Mouse (Mus musculus) midbrain, embryonic 16.5 days (tissue): ENCODE measurements around the gene Gpr137. TPM values are rescaled to one million over a fixed set of nuclear protein-coding genes. Genes with fewer than 3 reads are reported as not detected.
"Not testable (repeated sequence)": the region's sequence is repeated elsewhere in the genome, so short reads cannot be mapped to it uniquely, and the experiment has no call there.

Experiments
- ATAC-seq: fragments of 200-750 bp; cut with Nextera tagmentation; 2 replicates; pipeline ENCODE4 v1.8.0; 2017; ENCODE audit warnings: moderate TSS enrichment
- H3K27ac ChIP-seq: fragments of 300-500 bp; sonication (generic); 2 replicates; pipeline ENCODE4 v1.5.1; 2014; ENCODE audit warnings: mild to moderate bottlenecking, low read length, mixed read lengths
- H3K27me3 ChIP-seq: fragments of 300-500 bp; sonication (generic); 2 replicates; pipeline ENCODE4 v1.6.1; 2014; ENCODE audit warnings: low read depth, low read length, mixed read lengths; ENCODE audit not compliant: control insufficient read depth, insufficient read depth
- H3K36me3 ChIP-seq: fragments of 300-500 bp; sonication (generic); 2 replicates; pipeline ENCODE4 v1.6.1; 2014; ENCODE audit warnings: mild to moderate bottlenecking, low read length, moderate library complexity, mixed read lengths; ENCODE audit not compliant: control insufficient read depth, insufficient read depth
- H3K4me1 ChIP-seq: fragments of 300-500 bp; sonication (generic); 2 replicates; pipeline ENCODE4 v1.6.1; 2014; ENCODE audit warnings: mild to moderate bottlenecking, low read length, mixed read lengths; ENCODE audit not compliant: control insufficient read depth, insufficient read depth
- H3K4me2 ChIP-seq: fragments of 300-500 bp; sonication (generic); 2 replicates; pipeline ENCODE4 v1.6.1; 2014; ENCODE audit warnings: mild to moderate bottlenecking, low read length, mixed read lengths
- H3K4me3 ChIP-seq: fragments of 300-500 bp; sonication (generic); 2 replicates; pipeline ENCODE4 v1.5.1; 2014; ENCODE audit warnings: low read depth, mild to moderate bottlenecking, low read length, moderate library complexity, mixed read lengths
- H3K9ac ChIP-seq: fragments of 300-500 bp; sonication (generic); 2 replicates; pipeline ENCODE4 v1.6.1; 2014; ENCODE audit warnings: low read depth, low read length, mixed read lengths
- H3K9me3 ChIP-seq: fragments of 300-500 bp; sonication (generic); replicated peaks from 2 replicates; pipeline ENCODE4 v1.6.1; 2014; ENCODE audit warnings: mild to moderate bottlenecking, low read length, mixed read lengths; ENCODE audit not compliant: control insufficient read depth, poor library complexity, severe bottlenecking
- WGBS: fragments of 180-500 bp; shearing (Covaris S2); extraction: QIAGEN DNeasy Blood & Tissue Kit; methylation state at CpG from one replicate; pipeline ENCODE4 v1.1.7; 2014; 5-methylcytosine and 5-hydroxymethylcytosine counted together
- polyA plus RNA-seq: library from polyadenylated mRNA; unstranded; fragments of >200 nt; fragmentation: Nextera tagmentation; extraction: Ambion mirVana; gene quantifications from 2 replicates; pipeline ENCODE4 v1.2.1, GENCODE M21; 2015

The Gpr137 gene
- polyA plus RNA-seq, 1 experiment from 2014 or later, result 69.7 TPM

DNA sequence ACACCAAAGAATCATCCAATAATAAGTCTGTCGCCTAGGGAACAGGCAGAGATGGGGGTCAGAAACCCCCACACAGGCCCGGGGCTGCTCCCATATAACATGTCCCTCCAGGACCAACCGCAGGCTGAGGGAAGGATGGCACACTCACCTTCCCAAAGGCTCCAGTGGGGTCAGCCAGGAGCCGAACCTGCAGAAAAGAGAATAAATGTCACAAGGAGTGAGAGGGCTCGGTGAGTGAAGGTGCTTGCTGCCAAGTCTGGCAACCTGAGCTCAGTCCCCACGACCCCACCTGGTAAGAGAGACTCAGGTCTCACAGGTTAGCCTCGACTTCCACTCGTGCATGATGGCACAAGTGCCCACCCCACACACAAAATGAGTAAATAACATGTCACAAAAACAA, 35.2 kb downstream of the Gpr137 start:
- Histone ChIP-seq H3K4me2 (no peak overlapping the region), H3K27ac (no peak overlapping the region), H3K9me3 (no peaks in the 10 kb centered on the region), H3K36me3 (peaks cover 26% of the 10 kb centered on the region), H3K4me1 (peaks cover 23% of the 10 kb centered on the region), H3K9ac (no peak overlapping the region), H3K4me3 (no peak overlapping the region), H3K27me3 (no peaks in the 10 kb centered on the region)
- WGBS, result 95% methylated on average over 8 of the region's 8 CpGs
- ATAC-seq, result no peak

DNA sequence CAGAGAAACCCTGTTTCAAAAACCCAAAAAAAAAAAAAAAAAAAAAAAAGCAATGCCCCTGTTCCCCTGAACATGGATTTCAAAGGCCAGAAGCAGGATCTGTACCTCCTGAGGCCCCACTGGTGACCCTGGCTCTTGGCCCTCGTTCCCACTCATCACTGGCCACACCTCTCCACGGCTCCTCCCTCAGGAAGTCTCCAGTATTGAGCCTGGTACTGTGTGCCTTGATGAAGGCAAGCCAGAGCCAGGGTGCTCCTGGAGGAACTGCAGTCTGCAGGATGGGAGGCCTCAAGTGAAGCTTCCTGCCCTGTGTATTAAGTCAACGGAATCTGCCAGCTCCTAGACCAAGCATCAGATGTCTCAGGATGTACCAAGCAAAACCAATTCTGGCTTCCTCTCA, 36.1 kb downstream of the Gpr137 start:
- WGBS, result 84% methylated on average over 3 of the region's 3 CpGs
- ATAC-seq, result no peak

DNA sequence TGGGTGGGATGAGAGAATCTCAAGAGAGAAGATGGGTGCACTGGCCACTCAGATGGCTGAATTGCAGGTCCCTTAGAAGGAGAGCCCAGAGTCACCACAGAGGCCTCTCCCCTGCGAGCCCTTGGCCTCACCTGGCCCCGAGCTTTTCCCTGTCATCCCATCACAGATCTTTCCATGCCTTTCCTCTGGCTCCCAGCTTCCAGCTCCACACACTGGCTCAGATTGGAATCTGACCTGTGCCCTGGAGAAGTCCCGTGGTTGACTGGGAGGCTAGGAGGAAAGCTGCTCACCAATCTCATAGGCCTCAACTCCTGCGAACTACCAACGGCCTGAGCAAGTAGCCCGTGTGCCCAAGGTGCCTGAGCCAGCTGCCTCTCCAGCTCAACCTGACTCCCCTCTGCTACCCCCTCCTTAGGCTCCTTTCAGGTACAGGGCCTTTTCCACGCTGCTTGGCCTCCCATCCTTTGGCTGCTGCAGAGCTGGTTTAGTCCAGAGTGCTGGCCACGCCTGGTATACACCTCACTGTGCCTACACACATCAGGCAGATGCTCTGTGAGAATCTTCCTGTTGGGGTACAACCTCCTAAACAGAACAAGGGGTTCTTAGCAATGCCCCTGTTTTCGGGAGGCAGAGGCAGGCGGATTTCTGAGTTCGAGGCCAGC, 36.7 kb downstream of the Gpr137 start:
- Histone ChIP-seq H3K36me3 (peaks cover 18% of the 10 kb centered on the region), H3K4me1 (peaks cover 15% of the 10 kb centered on the region), H3K27me3 (no peaks in the 10 kb centered on the region), H3K4me2 (no peak overlapping the region), H3K9ac (no peak overlapping the region), H3K9me3 (no peaks in the 10 kb centered on the region), H3K27ac (no peak overlapping the region), H3K4me3 (no peak overlapping the region)
- WGBS, result 95% methylated on average over 11 of the region's 11 CpGs
- no peak for ATAC-seq

More for the DNA sequence above, 36.1 kb downstream of the Gpr137 start:
- H3K4me3 ChIP-seq, result no peak overlapping the region
- H3K4me2 ChIP-seq, result no peak overlapping the region
- no peak overlapping the region for H3K27ac ChIP-seq
- H3K36me3 ChIP-seq, result peaks cover 18% of the 10 kb centered on the region
- no peaks in the 10 kb centered on the region for H3K27me3 ChIP-seq
- H3K9ac ChIP-seq, result no peak overlapping the region
- no peaks in the 10 kb centered on the region for H3K9me3 ChIP-seq
- peaks cover 20% of the 10 kb centered on the region for H3K4me1 ChIP-seq

DNA sequence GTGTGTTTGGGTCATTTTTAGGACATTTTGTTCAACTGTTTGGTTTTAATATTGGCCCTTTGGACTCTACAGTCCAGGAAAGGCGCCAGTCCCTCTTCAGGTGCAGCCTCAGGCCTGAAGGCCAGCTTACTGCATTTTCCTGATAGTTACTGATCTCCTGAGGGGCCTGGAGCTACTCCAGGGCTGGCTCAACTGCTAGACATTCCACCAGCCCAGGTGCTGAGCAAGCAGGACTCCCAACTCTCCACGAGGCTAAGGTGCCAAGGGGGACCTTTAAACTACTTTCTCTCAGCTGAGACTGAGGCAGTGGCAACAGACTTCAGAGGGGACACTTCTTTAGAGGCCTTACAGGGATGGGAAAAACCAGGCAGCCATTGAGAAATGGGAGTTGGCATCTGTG, 37.4 kb downstream of the Gpr137 start:
- Histone ChIP-seq H3K27ac (no peak overlapping the region), H3K9ac (no peak overlapping the region), H3K36me3 (peaks cover 18% of the 10 kb centered on the region), H3K4me2 (no peak overlapping the region), H3K27me3 (no peaks in the 10 kb centered on the region), H3K4me1 (peaks cover 15% of the 10 kb centered on the region), H3K9me3 (no peaks in the 10 kb centered on the region), H3K4me3 (no peak overlapping the region)
- 87% methylated on average over 2 of the region's 2 CpGs for WGBS
- ATAC-seq, result no peak

DNA sequence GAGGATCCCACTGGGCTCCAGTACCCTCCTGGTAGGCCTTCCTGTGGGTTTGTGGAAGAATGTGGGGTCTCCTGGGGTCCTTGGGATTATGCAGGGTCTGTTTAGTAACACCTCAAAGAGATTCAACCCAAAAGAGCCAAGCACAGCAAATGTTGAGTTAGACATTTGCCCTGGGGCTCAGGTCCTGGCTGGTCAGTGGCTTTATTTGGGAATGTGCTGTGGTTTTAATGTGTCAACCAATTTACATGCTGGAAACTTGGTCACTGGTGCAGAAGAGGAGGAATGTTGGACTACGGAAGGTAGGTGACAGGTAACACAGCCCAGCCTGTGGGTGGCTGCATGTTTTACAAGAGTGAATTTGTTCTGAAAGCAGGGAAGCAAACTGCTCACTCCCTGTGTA, 39.2 kb downstream of the Gpr137 start:
- Histone ChIP-seq H3K27me3 (no peaks in the 10 kb centered on the region), H3K9ac (no peak overlapping the region), H3K4me3 (no peak overlapping the region), H3K4me1 (peaks cover 5% of the 10 kb centered on the region), H3K36me3 (peaks cover 18% of the 10 kb centered on the region), H3K4me2 (no peak overlapping the region), H3K9me3 (no peaks in the 10 kb centered on the region), H3K27ac (no peak overlapping the region)
- WGBS, result 93% methylated on average over 1 of the region's 1 CpGs
- no peak for ATAC-seq

DNA sequence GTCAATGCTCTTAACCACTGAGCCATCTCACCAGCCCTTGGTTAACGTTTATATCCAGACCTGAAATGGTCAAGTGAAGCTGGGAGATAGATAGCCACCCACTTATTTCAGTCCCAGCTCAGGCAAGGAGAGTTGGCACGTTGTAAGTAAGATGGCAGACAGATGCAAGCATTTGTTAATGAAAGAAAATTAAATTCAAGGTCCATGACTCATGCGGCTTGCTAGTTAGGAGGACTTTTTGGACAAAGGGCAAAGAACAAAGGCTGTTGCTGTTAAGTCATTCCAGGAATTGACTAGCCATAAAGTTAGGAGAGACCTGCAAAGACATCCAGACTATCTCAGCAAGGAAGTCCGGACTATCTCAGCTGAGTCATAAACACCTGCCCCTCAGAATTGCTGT, 42.6 kb downstream of the Gpr137 start:
- 83% methylated on average over 4 of the region's 4 CpGs for WGBS

DNA sequence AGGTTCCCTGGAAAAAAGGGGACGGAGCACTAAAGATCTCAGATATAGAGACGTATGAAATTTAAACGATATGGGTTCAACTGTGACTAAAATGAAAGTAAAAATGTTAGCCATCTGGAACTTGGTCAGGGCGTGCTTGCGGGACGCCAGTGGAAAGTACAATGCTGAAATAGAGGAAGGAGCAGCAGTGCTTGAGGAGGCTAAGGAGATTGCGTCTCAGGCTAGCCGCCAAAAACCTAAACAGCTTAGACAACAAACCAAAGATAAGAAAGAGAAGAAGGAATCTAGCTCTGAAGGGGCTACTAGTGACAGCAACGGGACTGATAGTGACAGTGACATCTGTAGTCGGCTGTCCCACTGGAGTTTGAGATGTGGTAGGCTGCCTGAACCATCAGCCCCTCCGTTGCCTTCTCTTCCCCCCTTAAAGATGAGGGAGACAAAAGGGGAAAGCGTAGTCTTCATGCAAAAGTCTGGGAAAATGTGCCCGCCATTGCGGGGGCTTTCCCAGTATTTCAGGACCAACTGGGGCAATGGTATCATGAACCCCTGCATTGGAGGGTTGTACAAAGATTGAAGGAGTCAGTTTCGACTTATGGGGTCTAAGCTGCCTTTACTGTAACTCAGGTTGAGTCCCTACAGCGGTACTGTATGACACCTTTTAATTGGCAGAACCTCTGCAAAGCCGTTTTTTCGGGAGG, 46.5 kb downstream of the Gpr137 start:
- H3K4me3 ChIP-seq, H3K4me2 ChIP-seq, H3K9ac ChIP-seq, H3K36me3 ChIP-seq, H3K9me3 ChIP-seq, ATAC-seq, H3K27me3 ChIP-seq, H3K4me1 ChIP-seq, H3K27ac ChIP-seq: not testable (repeated sequence)
- WGBS, result 93% methylated on average over 18 of the region's 18 CpGs

More for the DNA sequence above, 42.6 kb downstream of the Gpr137 start:
- H3K4me3 ChIP-seq, result no peak overlapping the region
- no peak overlapping the region for H3K4me2 ChIP-seq
- H3K9ac ChIP-seq, result no peak overlapping the region
- H3K4me1 ChIP-seq, result no peaks in the 10 kb centered on the region
- no peaks in the 10 kb centered on the region for H3K27me3 ChIP-seq
- no peaks in the 10 kb centered on the region for H3K36me3 ChIP-seq
- peaks cover 3% of the 10 kb centered on the region; the same call in 1 of the 2 replicates for H3K9me3 ChIP-seq
- ATAC-seq, result no peak
- no peak overlapping the region for H3K27ac ChIP-seq

DNA sequence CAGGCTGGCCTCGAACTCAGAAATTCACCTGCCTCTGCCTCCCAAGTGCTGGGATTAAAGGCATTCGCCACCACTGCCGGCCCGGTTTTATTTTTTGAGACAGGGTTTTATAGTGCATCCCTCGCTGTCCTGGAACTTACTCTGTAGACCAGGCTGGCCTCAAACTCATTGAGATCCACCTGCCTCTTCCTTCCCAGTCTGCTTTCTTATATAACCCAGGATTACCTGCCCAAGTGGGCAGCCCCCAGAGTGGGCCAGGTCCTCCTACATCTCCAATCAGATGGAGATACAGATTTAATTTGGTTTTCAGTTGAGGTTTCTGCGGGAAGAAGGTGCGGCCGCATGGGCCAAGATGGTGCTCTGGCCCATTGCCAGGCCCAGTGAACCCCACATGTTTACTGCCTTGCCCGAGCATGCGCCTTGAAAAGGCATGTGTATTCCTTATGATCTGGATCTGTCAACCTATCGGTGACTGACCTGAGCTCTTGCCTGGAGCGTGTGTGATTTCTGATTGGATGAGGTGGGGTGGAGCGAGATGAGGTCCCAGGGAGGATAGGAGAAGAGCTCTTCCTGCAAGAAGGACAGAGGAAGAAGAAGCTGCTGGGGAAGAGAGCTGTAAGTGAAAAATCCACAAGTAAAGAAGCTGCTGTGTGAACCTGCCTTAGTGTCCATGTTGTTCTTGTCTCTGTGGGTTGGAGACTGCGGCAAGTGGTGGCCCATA, 48.4 kb downstream of the Gpr137 start:
- H3K9ac ChIP-seq, result no peak overlapping the region
- no peaks in the 10 kb centered on the region for H3K27me3 ChIP-seq
- H3K4me1 ChIP-seq, result no peaks in the 10 kb centered on the region
- no peak overlapping the region for H3K4me3 ChIP-seq
- H3K36me3 ChIP-seq, result no peaks in the 10 kb centered on the region
- WGBS, result 95% methylated on average over 14 of the region's 14 CpGs
- no peak for ATAC-seq
- peaks cover 3% of the 10 kb centered on the region; the same call in 1 of the 2 replicates for H3K9me3 ChIP-seq
- H3K4me2 ChIP-seq, result no peak overlapping the region
- no peak overlapping the region for H3K27ac ChIP-seq

DNA sequence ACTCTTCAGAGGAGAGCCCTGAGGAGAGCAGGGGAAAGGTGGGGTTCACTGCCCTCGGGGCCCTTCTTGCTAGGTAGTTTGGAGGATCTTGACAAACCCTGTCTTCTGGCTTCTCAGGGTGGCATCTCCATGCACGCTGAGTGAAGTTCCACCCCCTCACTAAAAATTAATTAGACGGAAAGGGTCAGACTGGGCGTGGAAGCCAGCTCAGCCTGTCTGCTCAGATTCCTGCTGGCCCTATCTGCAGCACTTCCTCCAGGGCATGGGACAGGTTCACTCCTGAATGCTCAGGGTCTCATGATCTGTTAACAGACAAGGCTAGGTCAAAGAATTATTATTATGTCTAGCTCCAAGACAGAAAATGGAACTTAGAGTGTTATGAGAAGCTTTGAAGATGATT, 49.8 kb downstream of the Gpr137 start:
- Histone ChIP-seq H3K4me3 (no peak overlapping the region), H3K4me2 (no peak overlapping the region), H3K36me3 (no peaks in the 10 kb centered on the region), H3K4me1 (no peaks in the 10 kb centered on the region), H3K27me3 (no peaks in the 10 kb centered on the region), H3K9ac (no peak overlapping the region), H3K27ac (no peak overlapping the region), H3K9me3 (peaks cover 3% of the 10 kb centered on the region; the same call in 1 of the 2 replicates)
- ATAC-seq, result no peak
- WGBS, result 70% methylated on average over 4 of the region's 4 CpGs
